In the genomic region with DNA sequence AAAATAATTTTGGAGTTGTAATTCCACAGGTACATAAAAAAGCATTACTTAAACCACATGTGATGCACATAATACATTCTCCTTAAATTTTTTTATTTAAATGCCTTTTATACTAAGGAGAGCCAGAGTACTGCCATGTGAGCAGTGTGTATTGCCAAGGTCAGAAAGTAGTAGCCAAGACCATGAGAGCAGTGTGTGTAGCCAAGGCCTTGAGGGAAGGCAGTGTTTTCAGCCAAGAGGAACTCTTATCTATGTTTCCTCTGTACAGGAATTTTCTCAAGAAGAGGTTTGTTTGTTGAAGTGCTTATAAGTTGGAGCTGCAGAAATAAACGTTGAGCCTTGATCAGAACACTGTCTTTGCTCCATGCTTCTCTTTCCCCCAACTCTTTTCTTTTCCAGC, we compare ENCODE assay signal across 31 mouse cellular contexts. TPM values are rescaled to one million over a fixed set of nuclear protein-coding genes. Genes with fewer than 3 reads are reported as not detected.
A peak's percentile ranks its signal among the peaks of the same experiment; 100 is the strongest.
DNase-seq lines count a peak whose midpoint lies in the region; ATAC-seq and TF ChIP-seq lines count a peak whose summit lies in the region.
"Had no signal": no experiment of that assay in that cellular context is flagged by ENCODE, and none has a peak within 500 bp of the region (broad histone marks: within the 10 kb centered on the region; RNA-seq: fewer than 3 reads in every experiment).

No protein-coding gene starts in this region.

- no peaks in the 10 kb centered on the region for H3K27me3 ChIP-seq in midbrain, embryonic 13.5 days
- H3K27me3 ChIP-seq: forebrain, embryonic 13.5 days; heart, embryonic 13.5 days; kidney, embryonic 15.5 days; limb, embryonic 12.5 days; liver, embryonic 13.5 days; lung, embryonic 15.5 days; neural tube, embryonic 13.5 days had no signal

- H3K4me1 ChIP-seq in midbrain, embryonic 13.5 days (replicated peaks): no peaks in the 10 kb centered on the region
- H3K4me1 ChIP-seq: forebrain, embryonic 13.5 days; heart, embryonic 13.5 days; kidney, embryonic 15.5 days; limb, embryonic 12.5 days; liver, embryonic 13.5 days; lung, embryonic 15.5 days; neural tube, embryonic 13.5 days had no signal

- no peak overlapping the region for H3K27ac ChIP-seq in midbrain, embryonic 13.5 days
- no peak overlapping the region for H3K27ac ChIP-seq in gastrocnemius, adult 2 months
- H3K27ac ChIP-seq: forebrain, embryonic 13.5 days; heart, embryonic 13.5 days; hindbrain, postnatal 0 days; kidney, embryonic 15.5 days; limb, embryonic 12.5 days; liver, embryonic 13.5 days; lung, embryonic 15.5 days; neural tube, embryonic 13.5 days had no signal

- no peak overlapping the region for H3K9ac ChIP-seq in midbrain, embryonic 13.5 days (replicated peaks)
- H3K9ac ChIP-seq: forebrain, embryonic 13.5 days; heart, embryonic 13.5 days; kidney, embryonic 15.5 days; limb, embryonic 12.5 days; liver, embryonic 13.5 days; lung, embryonic 15.5 days; neural tube, embryonic 13.5 days had no signal

- H3K4me2 ChIP-seq in midbrain, embryonic 13.5 days (replicated peaks): no peak overlapping the region
- H3K4me2 ChIP-seq: forebrain, embryonic 13.5 days; heart, embryonic 13.5 days; kidney, embryonic 15.5 days; limb, embryonic 12.5 days; liver, embryonic 13.5 days; lung, embryonic 15.5 days; neural tube, embryonic 13.5 days had no signal

- no peaks in the 10 kb centered on the region for H3K9me3 ChIP-seq in midbrain, embryonic 13.5 days
- H3K9me3 ChIP-seq: forebrain, embryonic 13.5 days; heart, embryonic 13.5 days; kidney, embryonic 15.5 days; limb, embryonic 12.5 days; liver, embryonic 13.5 days; lung, embryonic 15.5 days; neural tube, embryonic 13.5 days had no signal

- no peak for ATAC-seq in midbrain, embryonic 13.5 days
- ATAC-seq: forebrain, embryonic 13.5 days; hindbrain, postnatal 0 days; intestine, postnatal 0 days; midbrain, embryonic 16.5 days had no signal

- DNase-seq in adrenal gland, adult 2 months: peak; percentile 41
- DNase-seq in adrenal gland, postnatal 4 days (ENCODE audit: low spot score in 2 of 2): no peak
- peak; percentile 77 for DNase-seq in ovary, adult 18-20 months (ENCODE audit: low spot score)
- no peak for DNase-seq in ovary, postnatal 10 days (ENCODE audit: low spot score)
- DNase-seq in adrenal gland, postnatal 25 days: peak; percentile 2
- peak; percentile 61 for DNase-seq in lung, postnatal 36 days
- no peak for DNase-seq in gastrocnemius, adult 2 months
- DNase-seq: cerebellum, adult 2 months; cerebellum, postnatal 36 days; heart, postnatal 14 days; kidney, postnatal 4 days; liver, embryonic 13.5 days; right cerebral cortex, postnatal 25 days; spleen, adult 18-20 months; thymus, postnatal 25 days had no signal

- no peak for TF ChIP-seq CTCF in gastrocnemius, adult 2 months (IDR thresholded peaks at IDR 0.05)

- no peak overlapping the region for H3K4me3 ChIP-seq in midbrain, embryonic 13.5 days (replicated peaks)
- H3K4me3 ChIP-seq in gastrocnemius, adult 2 months: no peak overlapping the region
- H3K4me3 ChIP-seq: forebrain, embryonic 13.5 days; heart, embryonic 13.5 days; kidney, embryonic 15.5 days; limb, embryonic 12.5 days; liver, embryonic 13.5 days; lung, embryonic 15.5 days; myocyte; neural tube, embryonic 13.5 days had no signal

- no peaks in the 10 kb centered on the region for H3K36me3 ChIP-seq in midbrain, embryonic 13.5 days
- H3K36me3 ChIP-seq: heart, embryonic 13.5 days; kidney, embryonic 15.5 days; limb, embryonic 12.5 days; liver, embryonic 13.5 days; lung, embryonic 15.5 days; neural tube, embryonic 13.5 days had no signal

- 57% methylated on average over 1 of the region's 1 CpGs for WGBS in midbrain, embryonic 13.5 days

- intact Hi-C loops in gastrocnemius, adult 2 months (cut with DNase I): no loop called here

RNA-seq across cellular contexts. Expression of gene Vmn2r8, which starts 5.0 kb away (rescaled TPM):
- not detected for total RNA-seq in adrenal gland, adult 2 months (2021)
- polyA plus RNA-seq in adrenal gland, adult 2 months (2012; rRNA removed): not detected in 2 replicates
- total RNA-seq in adrenal gland, postnatal 4 days (2021): not detected
- total RNA-seq in adrenal gland, postnatal 25 days (2021): not detected in 2 replicates
- not detected in 2 replicates for polyA plus RNA-seq in midbrain, embryonic 13.5 days (2015; fragmentation: Nextera tagmentation; extraction: Ambion mirVana)
- total RNA-seq in gastrocnemius, adult 2 months (2021): not detected
- total RNA-seq: gastrocnemius, adult 18-20 months; heart, postnatal 14 days; hindbrain, postnatal 0 days; left cerebral cortex, postnatal 14 days had no signal
- polyA plus RNA-seq: cerebellum, adult 2 months; embryonic facial prominence, embryonic 14.5 days; forebrain, embryonic 13.5 days; gonadal fat pad, adult 2 months; heart, embryonic 13.5 days; hindbrain, embryonic 11.5 days; hindbrain, postnatal 0 days; intestine, postnatal 0 days; kidney, embryonic 15.5 days; limb, embryonic 12.5 days; liver, embryonic 13.5 days; lung, embryonic 15.5 days; midbrain, embryonic 16.5 days; myocyte; neural tube, embryonic 13.5 days had no signal

RNA-seq across cellular contexts. Expression of gene Tmed11, which starts 8.5 kb away (rescaled TPM):
- total RNA-seq in adrenal gland, adult 2 months (2021): not detected
- polyA plus RNA-seq in adrenal gland, adult 2 months (2012; rRNA removed): not detected in 2 replicates
- 1 to 10 TPM in 1 of 2 experiments, not detected in 1; 4.0 TPM for total RNA-seq in adrenal gland, postnatal 4 days (2021)
- total RNA-seq in adrenal gland, postnatal 25 days (2021): not detected in 2 replicates
- not detected in 2 replicates for polyA plus RNA-seq in midbrain, embryonic 13.5 days (2015; fragmentation: Nextera tagmentation; extraction: Ambion mirVana)
- not detected for total RNA-seq in gastrocnemius, adult 2 months (2021)
- total RNA-seq: gastrocnemius, adult 18-20 months; heart, postnatal 14 days; hindbrain, postnatal 0 days; left cerebral cortex, postnatal 14 days had no signal
- polyA plus RNA-seq: cerebellum, adult 2 months; embryonic facial prominence, embryonic 14.5 days; forebrain, embryonic 13.5 days; gonadal fat pad, adult 2 months; heart, embryonic 13.5 days; hindbrain, embryonic 11.5 days; hindbrain, postnatal 0 days; kidney, embryonic 15.5 days; limb, embryonic 12.5 days; liver, embryonic 13.5 days; lung, embryonic 15.5 days; midbrain, embryonic 16.5 days; myocyte; neural tube, embryonic 13.5 days had no signal

RNA-seq across cellular contexts. Expression of gene Rnf212, which starts 28.9 kb away (rescaled TPM):
- not detected for total RNA-seq in adrenal gland, adult 2 months (2021)
- polyA plus RNA-seq in adrenal gland, adult 2 months (2012; rRNA removed): not detected in 2 replicates
- not detected for total RNA-seq in adrenal gland, postnatal 4 days (2021)
- total RNA-seq in adrenal gland, postnatal 25 days (2021): not detected in 2 replicates
- not detected in 2 replicates for polyA plus RNA-seq in midbrain, embryonic 13.5 days (2015; fragmentation: Nextera tagmentation; extraction: Ambion mirVana)
- total RNA-seq in gastrocnemius, adult 2 months (2021): not detected
- total RNA-seq: gastrocnemius, adult 18-20 months; heart, postnatal 14 days; hindbrain, postnatal 0 days; left cerebral cortex, postnatal 14 days had no signal
- polyA plus RNA-seq: cerebellum, adult 2 months; embryonic facial prominence, embryonic 14.5 days; forebrain, embryonic 13.5 days; gonadal fat pad, adult 2 months; hindbrain, postnatal 0 days; kidney, embryonic 15.5 days; lung, embryonic 15.5 days; midbrain, embryonic 16.5 days; myocyte; neural tube, embryonic 13.5 days had no signal

RNA-seq across cellular contexts. Expression of gene Vmn2r9, which starts 48.8 kb away (rescaled TPM):
- not detected for total RNA-seq in adrenal gland, adult 2 months (2021)
- not detected in 2 replicates for polyA plus RNA-seq in adrenal gland, adult 2 months (2012; rRNA removed)
- total RNA-seq in adrenal gland, postnatal 4 days (2021): not detected
- total RNA-seq in adrenal gland, postnatal 25 days (2021): not detected in 2 replicates
- not detected in 2 replicates for polyA plus RNA-seq in midbrain, embryonic 13.5 days (2015; fragmentation: Nextera tagmentation; extraction: Ambion mirVana)
- total RNA-seq in gastrocnemius, adult 2 months (2021): not detected
- total RNA-seq: gastrocnemius, adult 18-20 months; heart, postnatal 14 days; hindbrain, postnatal 0 days; left cerebral cortex, postnatal 14 days had no signal
- polyA plus RNA-seq: cerebellum, adult 2 months; embryonic facial prominence, embryonic 14.5 days; forebrain, embryonic 13.5 days; gonadal fat pad, adult 2 months; heart, embryonic 13.5 days; hindbrain, embryonic 11.5 days; hindbrain, postnatal 0 days; intestine, postnatal 0 days; kidney, embryonic 15.5 days; limb, embryonic 12.5 days; liver, embryonic 13.5 days; lung, embryonic 15.5 days; midbrain, embryonic 16.5 days; myocyte; neural tube, embryonic 13.5 days had no signal

Comparison
In these comparisons a context has a peak if more than half of its experiments do, and no peak if none do; other contexts are left out.
1. DNase-seq: peak in adrenal gland, adult 2 months (single experiment), ovary, adult 18-20 months (single experiment), adrenal gland, postnatal 25 days (single experiment) and lung, postnatal 36 days (single experiment); none in adrenal gland, postnatal 4 days (0 of 2), ovary, postnatal 10 days (single experiment) and gastrocnemius, adult 2 months (single experiment).